Mouse (Mus musculus) central nervous system, embryonic 18 days (tissue): Measurements from ENCODE around the gene Cct8. TPM values are rescaled to one million over a fixed set of nuclear protein-coding genes. Genes with fewer than 3 reads are reported as not detected.

Experiments used
- polyA plus RNA-seq: library from polyadenylated mRNA; depleted of rRNA; stranded (reverse); fragments of >200 nt; gene quantifications from 2 replicates; pipeline ENCODE4 v1.2.3, GENCODE M21; 2012; rRNA removed

The Cct8 gene
- polyA plus RNA-seq: 207 and 214 TPM in 2 replicates

GRCm38 (mm10) chr16:87495716-87496447, at the start of gene Cct8:
Gene Cct8, minus strand, starts transcription at chr16:87495873.

DNA sequence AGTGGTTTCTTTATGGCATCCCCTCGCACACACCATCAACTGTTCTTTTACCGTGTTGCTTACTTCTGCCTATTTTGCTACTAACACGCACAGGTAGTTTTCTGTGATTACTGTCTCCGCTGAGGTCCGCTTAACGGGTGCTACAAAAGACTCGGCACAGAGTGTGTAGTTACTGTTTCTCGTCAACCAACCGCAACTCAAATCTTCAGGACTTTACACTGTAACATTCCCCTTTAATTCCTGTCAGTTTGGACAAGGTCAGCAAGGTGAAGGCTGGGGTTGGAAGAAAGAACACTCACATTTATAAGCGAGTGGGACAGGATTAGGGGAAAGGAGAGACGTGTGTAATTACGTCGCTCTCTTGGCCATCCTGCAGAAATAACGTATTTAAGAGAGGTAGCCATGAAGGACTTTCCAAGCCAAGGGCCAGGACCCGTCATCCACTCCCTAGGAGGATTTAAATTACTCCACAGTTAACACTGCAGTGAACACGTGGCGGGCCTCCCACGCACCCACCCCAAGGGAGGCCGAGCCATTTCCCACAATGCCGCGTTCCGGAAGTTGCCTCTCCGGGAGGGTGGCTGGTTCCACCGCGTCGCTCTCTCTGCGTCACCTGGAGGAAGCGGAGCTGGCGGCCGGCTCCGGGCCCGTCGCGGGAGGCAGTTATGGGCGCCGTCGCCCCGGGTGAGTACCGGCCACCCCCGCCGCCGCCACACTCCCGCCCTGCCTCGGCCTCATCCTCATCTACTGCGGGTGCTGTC, 41.1 kb downstream of the Cct8 start, which contains the start of gene Usp16:
Gene Usp16 (plus strand): TSS at position 285 of the 761 bp plus-strand sequence.

GRCm38 (mm10) chr16:87440184-87440686, 55.4 kb downstream of the Cct8 start, which contains the start of gene Rwdd2b:
Gene Rwdd2b, minus strand, starts transcription at chr16:87440573.

Other genes with a start within 250 kb of the Cct8 start
- 19.0 and 20.1 TPM in 2 replicates for gene N6amt1, start 141.7 kb downstream of the Cct8 start, polyA plus RNA-seq
- gene Ltn1, start 63.3 kb downstream of the Cct8 start, polyA plus RNA-seq: 17.9 and 20.3 TPM in 2 replicates
- 10.1 and 10.9 TPM in 2 replicates for gene Rwdd2b, start 55.3 kb downstream of the Cct8 start, polyA plus RNA-seq
- gene Usp16, start 41.2 kb downstream of the Cct8 start, polyA plus RNA-seq: 64.3 and 69.9 TPM in 2 replicates
- 0.56 and 1.0 TPM in 2 replicates for gene Map3k7cl, start 57.5 kb upstream of the Cct8 start, polyA plus RNA-seq
- gene Bach1, start 203.1 kb upstream of the Cct8 start, polyA plus RNA-seq: 19.9 and 21.7 TPM in 2 replicates